Mouse (Mus musculus): ENCODE data around the gene Cfl1. TPM values are rescaled to one million over a fixed set of nuclear protein-coding genes. Genes with fewer than 3 reads are reported as not detected.

The Cfl1 gene
- polyA plus RNA-seq, 1 experiment from 2014 or later = 2,829 TPM

DNA sequence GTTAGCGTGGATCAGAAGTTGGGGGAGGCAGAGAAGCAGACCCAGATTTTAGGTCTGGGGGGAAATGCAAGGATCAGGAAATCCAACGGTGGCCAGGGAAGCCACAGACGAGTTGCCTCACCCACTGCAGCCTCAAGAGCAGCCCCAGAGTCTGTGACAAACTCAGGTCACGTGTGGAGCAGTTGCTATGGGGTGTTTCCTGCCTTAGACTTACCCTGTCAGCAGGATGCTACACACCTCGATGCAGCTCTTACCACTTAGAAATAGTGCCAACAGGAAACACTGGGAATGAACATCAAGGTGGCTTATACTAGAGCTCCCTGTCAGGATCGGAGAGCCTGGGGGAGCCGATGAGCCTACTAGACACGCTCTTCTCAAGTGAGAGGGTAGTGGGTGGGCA is 42.3 kb downstream of the Cfl1 start:
- H3K27me3 ChIP-seq (ENCODE audit: insufficient read depth, poor library complexity, severe bottlenecking) = peaks cover 35% of the 10 kb centered on the region
- WGBS = 61% methylated on average over 8 of the region's 8 CpGs
- H3K9me3 ChIP-seq = no peaks in the 10 kb centered on the region
- peaks cover 7% of the 10 kb centered on the region for H3K4me1 ChIP-seq
- no peak for DNase-seq (ENCODE audit: low spot score)
- H3K36me3 ChIP-seq = no peaks in the 10 kb centered on the region
- H3K27ac ChIP-seq = no peak overlapping the region
- H3K4me3 ChIP-seq = no peak overlapping the region

GRCm38 (mm10) chr19:5538786-5539185 is 48.5 kb downstream of the Cfl1 start:
- no peak for DNase-seq (ENCODE audit: low spot score)
- Histone ChIP-seq H3K36me3 (no peaks in the 10 kb centered on the region), H3K4me1 (no peaks in the 10 kb centered on the region), H3K27me3 (ENCODE audit: insufficient read depth, poor library complexity, severe bottlenecking) (peaks cover 44% of the 10 kb centered on the region), H3K9me3 (no peaks in the 10 kb centered on the region), H3K27ac (no peak overlapping the region), H3K4me3 (no peak overlapping the region)
- 53% methylated on average over 8 of the region's 8 CpGs for WGBS

GRCm38 (mm10) chr19:5543362-5543761 is 53.1 kb downstream of the Cfl1 start:
- H3K4me1 ChIP-seq = peaks cover 12% of the 10 kb centered on the region; the same call in 1 of the 2 replicates
- H3K36me3 ChIP-seq = no peaks in the 10 kb centered on the region
- no peak overlapping the region for H3K4me3 ChIP-seq
- H3K27ac ChIP-seq = no peak overlapping the region
- 89% methylated on average over 9 of the region's 9 CpGs for WGBS
- DNase-seq (ENCODE audit: low spot score) = no peak
- no peaks in the 10 kb centered on the region for H3K9me3 ChIP-seq
- H3K27me3 ChIP-seq (ENCODE audit: insufficient read depth, poor library complexity, severe bottlenecking) = peaks cover 41% of the 10 kb centered on the region

DNA sequence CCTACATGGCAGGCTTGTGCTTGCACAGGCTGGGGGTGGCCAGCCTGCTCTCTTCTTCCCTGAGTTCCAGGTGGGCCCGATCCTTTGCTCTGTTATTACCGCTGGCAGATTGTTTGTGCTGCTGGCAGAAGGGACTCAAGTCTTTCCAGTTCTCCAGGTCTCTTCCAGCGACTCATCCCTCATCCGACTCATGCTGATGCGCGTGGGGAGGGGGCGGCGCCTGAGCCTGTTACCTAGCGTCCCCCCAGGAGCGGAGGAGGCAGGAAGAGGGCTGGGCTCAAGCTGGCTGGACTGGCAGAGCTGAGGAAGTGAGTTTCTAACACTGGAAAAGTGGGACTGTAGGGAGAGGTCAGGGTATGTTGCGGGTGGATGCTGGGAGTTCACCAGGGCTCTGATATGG is 53.8 kb downstream of the Cfl1 start:
- WGBS = 40% methylated on average over 11 of the region's 11 CpGs
- no peak overlapping the region for H3K4me3 ChIP-seq
- no peaks in the 10 kb centered on the region for H3K9me3 ChIP-seq
- H3K27ac ChIP-seq = no peak overlapping the region
- no peaks in the 10 kb centered on the region for H3K36me3 ChIP-seq
- H3K4me1 ChIP-seq = peaks cover 12% of the 10 kb centered on the region; the same call in 1 of the 2 replicates
- peaks cover 37% of the 10 kb centered on the region for H3K27me3 ChIP-seq (ENCODE audit: insufficient read depth, poor library complexity, severe bottlenecking)
- no peak for DNase-seq (ENCODE audit: low spot score)

Other genes starting within 250 kb of the Cfl1 start
- 23.1 and 23.4 TPM in 2 replicates for gene Pacs1, start 217.3 kb upstream of the Cfl1 start, polyA plus RNA-seq (2016; fragmentation: Nextera tagmentation; extraction: Ambion mirVana)
- 261 and 313 TPM in 2 replicates for gene Sf3b2, start 195.0 kb upstream of the Cfl1 start, polyA plus RNA-seq (2016; fragmentation: Nextera tagmentation; extraction: Ambion mirVana)
- 2.8 and 4.5 TPM in 2 replicates for gene Gal3st3, start 192.1 kb upstream of the Cfl1 start, polyA plus RNA-seq (2016; fragmentation: Nextera tagmentation; extraction: Ambion mirVana)
- not detected in 2 replicates for gene Catsper1, start 154.7 kb upstream of the Cfl1 start, polyA plus RNA-seq (2016; fragmentation: Nextera tagmentation; extraction: Ambion mirVana)
- gene Cst6, start 140.9 kb upstream of the Cfl1 start, polyA plus RNA-seq (2016; fragmentation: Nextera tagmentation; extraction: Ambion mirVana) = 0.23 TPM in 1 of 2 replicates, not detected in the other
- gene Eif1ad, start 123.7 kb upstream of the Cfl1 start, polyA plus RNA-seq (2016; fragmentation: Nextera tagmentation; extraction: Ambion mirVana) = 58.0 and 72.6 TPM in 2 replicates
- 533 and 575 TPM in 2 replicates for gene Banf1, start 123.3 kb upstream of the Cfl1 start, polyA plus RNA-seq (2016; fragmentation: Nextera tagmentation; extraction: Ambion mirVana)
- gene Sart1, start 101.8 kb upstream of the Cfl1 start, polyA plus RNA-seq (2016; fragmentation: Nextera tagmentation; extraction: Ambion mirVana) = 52.7 and 88.8 TPM in 2 replicates
- 1.2 and 1.8 TPM in 2 replicates for gene Tsga10ip, start 87.9 kb upstream of the Cfl1 start, polyA plus RNA-seq (2016; fragmentation: Nextera tagmentation; extraction: Ambion mirVana)
- 173 and 209 TPM in 2 replicates for gene Drap1, start 65.5 kb upstream of the Cfl1 start, polyA plus RNA-seq (2016; fragmentation: Nextera tagmentation; extraction: Ambion mirVana)
- 39.3 and 49.1 TPM in 2 replicates for gene AI837181, start 65.3 kb upstream of the Cfl1 start, polyA plus RNA-seq (2016; fragmentation: Nextera tagmentation; extraction: Ambion mirVana)
- gene Fosl1, start 42.9 kb upstream of the Cfl1 start, polyA plus RNA-seq (2016; fragmentation: Nextera tagmentation; extraction: Ambion mirVana) = 0.34 and 0.49 TPM in 2 replicates
- 8.3 and 11.6 TPM in 2 replicates for gene Ccdc85b, start 32.6 kb upstream of the Cfl1 start, polyA plus RNA-seq (2016; fragmentation: Nextera tagmentation; extraction: Ambion mirVana)
- gene Fibp, start 29.8 kb upstream of the Cfl1 start, polyA plus RNA-seq (2016; fragmentation: Nextera tagmentation; extraction: Ambion mirVana) = 79.5 and 87.9 TPM in 2 replicates
- 0.85 and 1.1 TPM in 2 replicates for gene Ctsw, start 21.9 kb upstream of the Cfl1 start, polyA plus RNA-seq (2016; fragmentation: Nextera tagmentation; extraction: Ambion mirVana)
- gene Efemp2, start 16.5 kb upstream of the Cfl1 start, polyA plus RNA-seq (2016; fragmentation: Nextera tagmentation; extraction: Ambion mirVana) = 62.7 and 92.3 TPM in 2 replicates
- gene Mus81, start 2.1 kb upstream of the Cfl1 start, polyA plus RNA-seq (2016; fragmentation: Nextera tagmentation; extraction: Ambion mirVana) = 41.7 and 44.7 TPM in 2 replicates
- 0.14 and 0.25 TPM in 2 replicates for gene 1700020D05Rik, start 13.3 kb downstream of the Cfl1 start, polyA plus RNA-seq (2016; fragmentation: Nextera tagmentation; extraction: Ambion mirVana)
- gene Snx32, start 20.1 kb downstream of the Cfl1 start, polyA plus RNA-seq (2016; fragmentation: Nextera tagmentation; extraction: Ambion mirVana) = 10.6 and 15.6 TPM in 2 replicates
- 0.35 TPM in 1 of 2 replicates, not detected in the other for gene Ovol1, start 70.2 kb downstream of the Cfl1 start, polyA plus RNA-seq (2016; fragmentation: Nextera tagmentation; extraction: Ambion mirVana)
- gene Ap5b1, start 77.6 kb downstream of the Cfl1 start, polyA plus RNA-seq (2016; fragmentation: Nextera tagmentation; extraction: Ambion mirVana) = 2.2 and 2.7 TPM in 2 replicates
- 113 and 142 TPM in 2 replicates for gene Rnaseh2c, start 111.4 kb downstream of the Cfl1 start, polyA plus RNA-seq (2016; fragmentation: Nextera tagmentation; extraction: Ambion mirVana)
- gene Kat5, start 119.8 kb downstream of the Cfl1 start, polyA plus RNA-seq (2016; fragmentation: Nextera tagmentation; extraction: Ambion mirVana) = 33.2 and 35.4 TPM in 2 replicates
- 36.8 and 38.1 TPM in 2 replicates for gene Rela, start 147.0 kb downstream of the Cfl1 start, polyA plus RNA-seq (2016; fragmentation: Nextera tagmentation; extraction: Ambion mirVana)
- 24.7 and 28.9 TPM in 2 replicates for gene Sipa1, start 173.3 kb downstream of the Cfl1 start, polyA plus RNA-seq (2016; fragmentation: Nextera tagmentation; extraction: Ambion mirVana)
- 33.6 and 36.0 TPM in 2 replicates for gene Map3k11, start 198.3 kb downstream of the Cfl1 start, polyA plus RNA-seq (2016; fragmentation: Nextera tagmentation; extraction: Ambion mirVana)
- 20.1 and 26.3 TPM in 2 replicates for gene Pcnx3, start 198.5 kb downstream of the Cfl1 start, polyA plus RNA-seq (2016; fragmentation: Nextera tagmentation; extraction: Ambion mirVana)
- gene Kcnk7, start 213.9 kb downstream of the Cfl1 start, polyA plus RNA-seq (2016; fragmentation: Nextera tagmentation; extraction: Ambion mirVana) = 0.15 TPM in 1 of 2 replicates, not detected in the other
- 69.0 and 130 TPM in 2 replicates for gene Ehbp1l1, start 235.9 kb downstream of the Cfl1 start, polyA plus RNA-seq (2016; fragmentation: Nextera tagmentation; extraction: Ambion mirVana)
- 75.9 and 88.9 TPM in 2 replicates for gene Fam89b, start 239.2 kb downstream of the Cfl1 start, polyA plus RNA-seq (2016; fragmentation: Nextera tagmentation; extraction: Ambion mirVana)